22 mouse cellular contexts compared by ENCODE assay signal in the genomic region with DNA sequence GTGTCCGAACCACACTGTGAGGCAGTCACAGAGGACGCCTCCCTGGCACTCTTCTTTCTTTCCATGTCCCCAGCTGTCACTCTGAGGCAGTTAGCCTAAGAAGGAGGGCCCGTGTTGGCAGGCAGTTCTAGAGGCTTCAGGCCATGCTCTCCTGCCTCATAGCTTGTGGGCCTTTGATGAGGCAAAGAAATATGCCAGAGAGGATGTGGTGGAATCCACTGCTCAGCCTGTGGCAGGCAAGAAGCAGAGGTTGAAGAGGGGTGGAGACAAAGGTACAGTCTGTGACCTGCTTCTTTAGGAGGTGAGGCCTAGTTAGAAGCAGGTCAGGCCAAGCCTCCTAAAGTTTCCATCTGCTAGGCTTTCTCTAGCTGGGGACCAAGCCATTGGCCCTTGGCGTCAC. TPM values are rescaled to one million over a fixed set of nuclear protein-coding genes. Genes with fewer than 3 reads are reported as not detected.
"Had no signal": no experiment of that assay in that cellular context is flagged by ENCODE, and none has a peak within 500 bp of the region (broad histone marks: within the 10 kb centered on the region; RNA-seq: fewer than 3 reads in every experiment).

No protein-coding gene starts in this region.

- H3K27me3 ChIP-seq: liver, embryonic 15.5 days; midbrain, embryonic 13.5 days; neural tube, embryonic 13.5 days had no signal

- DNase-seq: kidney, adult 8-10 months; kidney, postnatal 4 days; lung, embryonic 14.5 days; lung, postnatal 10 days; retina, postnatal 1 day; right cerebral cortex, postnatal 4 days; spleen, adult 18-20 months had no signal

- H3K4me3 ChIP-seq: layer of hippocampus, adult 2 months; limb, embryonic 10.5 days; liver, embryonic 15.5 days; midbrain, embryonic 13.5 days; neural tube, embryonic 13.5 days had no signal

- H3K4me1 ChIP-seq: limb, embryonic 10.5 days had no signal

- H3K9me3 ChIP-seq: limb, embryonic 10.5 days; liver, embryonic 15.5 days; midbrain, embryonic 13.5 days; neural tube, embryonic 13.5 days had no signal

- H3K27ac ChIP-seq: kidney, postnatal 0 days; layer of hippocampus, adult 2 months; limb, embryonic 10.5 days; liver, embryonic 15.5 days; macrophage; midbrain, embryonic 13.5 days; neural tube, embryonic 13.5 days had no signal

- ATAC-seq: intestine, embryonic 16.5 days; midbrain, embryonic 13.5 days had no signal

RNA-seq across cellular contexts. Expression of gene Actrt3, which starts 11.2 kb away (rescaled TPM):
- total RNA-seq: megakaryocyte-erythroid progenitor cell, adult 5-6 weeks; monocyte, adult 5-6 weeks had no signal
- polyA plus RNA-seq: kidney, postnatal 0 days; liver, embryonic 11.5 days; liver, embryonic 15.5 days; lung, embryonic 14.5 days; macrophage; stomach, embryonic 14.5 days had no signal

RNA-seq across cellular contexts. Expression of gene Lrriq4, which starts 33.4 kb away (rescaled TPM):
- total RNA-seq: layer of hippocampus, adult 2 months; layer of hippocampus, postnatal 10 days; left cerebral cortex, postnatal 14 days; megakaryocyte-erythroid progenitor cell, adult 5-6 weeks; monocyte, adult 5-6 weeks had no signal
- polyA plus RNA-seq: intestine, embryonic 16.5 days; limb, embryonic 10.5 days; limb, embryonic 14.5 days; liver, embryonic 11.5 days; liver, embryonic 15.5 days; lung, embryonic 14.5 days; macrophage; midbrain, embryonic 13.5 days; neural tube, embryonic 13.5 days; stomach, embryonic 14.5 days had no signal

RNA-seq across cellular contexts. Expression of gene Lrrc34, which starts 36.7 kb away (rescaled TPM):
- total RNA-seq: megakaryocyte-erythroid progenitor cell, adult 5-6 weeks; monocyte, adult 5-6 weeks had no signal
- polyA plus RNA-seq: macrophage had no signal
